Mouse (Mus musculus) left cerebral cortex, adult 9 months (tissue): ENCODE measurements around the gene Klc4.

Source experiments
- DNase-seq, 2 experiments: peaks; one replicate each; pipeline ENCODE4 v3.0.0; 2022; ENCODE audit warnings: low spot score in 2 of 2

Gene Klc4

DNA sequence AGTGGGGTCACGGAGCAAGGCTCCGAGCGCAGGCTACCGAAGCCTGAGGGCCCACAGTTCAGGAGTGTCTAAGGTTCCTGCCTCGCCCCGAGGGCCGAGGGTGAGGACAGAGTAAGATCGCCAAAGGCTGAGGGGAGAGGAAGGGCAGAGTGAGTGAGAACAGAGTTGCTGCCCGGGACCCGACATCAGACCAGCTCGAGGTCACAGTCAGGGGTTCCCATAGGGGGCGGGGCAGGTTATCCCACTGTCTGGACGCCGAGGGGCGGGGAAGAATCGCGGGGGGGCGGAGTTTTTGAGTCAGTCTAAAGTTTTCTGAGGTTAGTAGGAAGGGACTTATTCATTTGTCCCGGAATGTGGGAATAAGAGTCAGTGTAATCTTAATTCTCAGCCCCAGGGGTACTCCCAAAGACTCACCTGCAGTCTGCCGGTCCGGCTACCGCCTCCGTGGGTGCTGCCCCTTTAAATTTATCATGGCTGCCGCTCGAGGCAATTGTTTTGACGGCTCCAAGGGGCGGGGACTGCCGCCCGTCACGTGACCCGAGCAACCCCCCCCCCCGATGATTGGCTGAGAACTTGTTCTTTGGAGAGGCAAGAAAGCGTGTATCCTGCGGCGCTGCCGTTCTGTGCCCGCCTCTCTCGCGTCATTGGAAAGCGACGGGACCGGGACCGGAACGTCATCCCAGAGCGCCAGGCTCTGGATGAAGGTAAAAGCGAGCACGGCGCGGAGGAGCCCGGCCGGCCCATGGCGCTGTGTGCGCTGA, at the start of gene Klc4, which contains the start of gene Mrpl2:
Klc4 (minus strand) TSS at position 462 of the 761 bp plus-strand sequence.
Mrpl2 (plus strand) TSS at position 669 of the 761 bp plus-strand sequence.
- peak; percentile 96 to 99 for DNase-seq

DNA sequence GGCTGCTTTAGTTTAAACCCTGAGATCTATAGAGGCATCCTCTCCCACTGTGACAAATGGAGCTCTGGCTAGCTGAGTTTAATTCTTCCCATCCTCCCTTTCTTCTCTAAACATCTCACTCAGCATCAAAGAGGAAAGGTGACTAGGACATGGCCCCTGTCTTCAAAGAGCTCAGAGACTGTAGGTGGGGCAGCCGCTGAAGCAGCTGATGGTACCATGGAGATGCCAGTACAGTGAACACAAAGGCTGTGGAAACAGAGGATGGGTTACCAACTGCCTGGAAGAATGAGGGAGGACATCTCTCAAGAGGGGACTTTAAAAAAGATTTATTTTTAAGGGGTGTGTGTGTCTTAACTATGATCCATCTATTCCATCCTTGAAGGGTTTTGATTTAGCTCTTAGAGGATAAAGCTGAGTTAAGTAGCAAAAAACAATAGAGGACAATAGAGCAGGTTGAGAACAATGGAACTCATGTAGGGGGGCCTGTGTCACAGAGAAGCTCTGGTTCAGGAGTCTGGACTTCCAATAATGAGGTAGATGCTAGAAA, 48.8 kb upstream of the Klc4 start:
- DNase-seq, result no peak

DNA sequence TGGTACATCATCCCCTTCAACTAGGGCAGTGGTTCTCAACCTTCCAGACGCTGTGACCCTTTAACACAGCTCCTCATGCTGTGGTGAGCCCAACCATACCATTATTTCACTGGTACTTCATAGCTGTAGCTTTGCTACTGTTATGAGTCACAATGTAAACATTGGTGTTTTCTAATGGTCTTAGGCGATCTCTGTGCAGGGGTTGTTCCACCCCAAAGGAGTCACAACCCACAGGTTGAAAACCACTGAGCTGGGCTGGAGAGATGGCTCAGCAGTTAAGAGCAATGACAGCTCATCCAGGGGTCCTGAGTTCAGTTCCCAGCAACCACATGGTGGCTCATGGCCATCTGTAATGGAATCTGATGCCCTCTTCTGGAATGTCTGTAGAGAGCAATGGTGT, 45.6 kb upstream of the Klc4 start:
- DNase-seq, result no peak

DNA sequence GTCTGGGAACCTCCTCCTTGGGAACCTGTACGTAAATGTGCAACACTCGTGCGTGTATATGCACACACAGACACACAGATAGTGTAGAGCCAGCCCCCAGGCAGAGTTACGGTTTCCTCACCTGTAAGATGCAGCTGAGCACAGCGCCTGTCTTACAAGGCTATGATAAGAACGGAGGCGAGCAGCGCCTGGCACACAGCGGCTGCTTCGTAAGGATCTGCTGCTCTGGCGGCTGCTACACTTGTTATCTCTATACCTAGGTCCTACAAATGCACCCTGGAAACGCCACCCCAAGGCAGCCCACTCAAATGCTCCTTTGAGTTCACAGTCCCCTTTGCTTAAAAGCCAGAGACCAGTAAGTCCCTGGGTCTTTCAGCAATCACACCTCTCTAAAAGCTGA, 44.8 kb upstream of the Klc4 start:
- no peak for DNase-seq

DNA sequence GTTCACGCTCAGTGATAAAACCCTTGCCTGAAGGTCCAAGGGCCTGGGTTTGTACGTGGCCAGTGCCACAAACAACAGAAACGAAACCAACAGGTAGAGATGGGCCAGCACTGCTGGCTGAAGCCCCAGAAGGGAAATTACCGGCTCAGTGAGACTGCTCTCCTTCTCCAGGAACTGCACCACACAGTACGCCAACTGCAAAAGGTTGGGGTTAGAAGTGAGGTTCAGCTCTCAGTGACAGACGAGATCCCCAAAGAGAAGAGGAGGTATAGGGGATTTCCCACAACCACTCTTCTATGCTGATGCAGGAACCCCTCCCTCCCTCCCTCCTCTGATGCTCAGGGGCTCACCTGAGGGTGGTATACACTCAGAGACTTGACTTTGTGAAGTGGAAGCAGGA, 40.1 kb upstream of the Klc4 start:
- DNase-seq, result no peak

DNA sequence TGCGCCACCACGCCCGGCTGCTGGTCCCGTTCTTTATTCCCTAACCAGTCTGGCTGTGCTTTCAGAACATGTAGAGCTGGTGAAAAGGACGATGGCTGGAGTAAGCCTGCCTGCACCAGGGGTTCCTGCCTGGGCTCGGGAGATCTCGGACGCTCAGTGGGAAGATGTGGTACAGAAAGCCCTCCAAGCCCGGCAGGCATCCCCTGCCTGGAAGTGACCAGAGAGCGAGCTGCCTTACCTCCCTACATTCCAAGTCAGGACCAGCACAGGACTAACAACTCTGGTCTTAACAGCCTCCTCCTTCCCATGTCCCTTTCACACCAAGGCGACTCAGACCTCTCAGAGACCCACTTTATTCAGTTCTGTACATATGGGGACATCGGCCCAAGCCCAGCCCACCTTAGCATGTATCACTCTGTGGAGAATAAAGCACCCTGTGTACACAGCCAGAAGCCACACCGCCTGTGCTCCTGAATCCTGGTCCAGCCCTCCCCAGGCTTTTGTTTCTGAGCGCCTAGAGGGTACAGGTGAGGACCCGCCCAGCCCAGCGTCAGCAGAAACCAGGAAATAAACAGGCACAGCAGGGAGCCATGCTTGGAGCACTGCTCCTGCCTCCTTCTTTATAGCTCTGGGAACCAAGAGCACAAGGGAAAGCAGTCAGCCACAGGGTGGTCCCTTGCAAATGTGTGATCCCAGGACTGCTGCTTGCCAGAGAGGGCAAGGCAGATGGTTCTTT, 37.0 kb upstream of the Klc4 start:
- no peak for DNase-seq

DNA sequence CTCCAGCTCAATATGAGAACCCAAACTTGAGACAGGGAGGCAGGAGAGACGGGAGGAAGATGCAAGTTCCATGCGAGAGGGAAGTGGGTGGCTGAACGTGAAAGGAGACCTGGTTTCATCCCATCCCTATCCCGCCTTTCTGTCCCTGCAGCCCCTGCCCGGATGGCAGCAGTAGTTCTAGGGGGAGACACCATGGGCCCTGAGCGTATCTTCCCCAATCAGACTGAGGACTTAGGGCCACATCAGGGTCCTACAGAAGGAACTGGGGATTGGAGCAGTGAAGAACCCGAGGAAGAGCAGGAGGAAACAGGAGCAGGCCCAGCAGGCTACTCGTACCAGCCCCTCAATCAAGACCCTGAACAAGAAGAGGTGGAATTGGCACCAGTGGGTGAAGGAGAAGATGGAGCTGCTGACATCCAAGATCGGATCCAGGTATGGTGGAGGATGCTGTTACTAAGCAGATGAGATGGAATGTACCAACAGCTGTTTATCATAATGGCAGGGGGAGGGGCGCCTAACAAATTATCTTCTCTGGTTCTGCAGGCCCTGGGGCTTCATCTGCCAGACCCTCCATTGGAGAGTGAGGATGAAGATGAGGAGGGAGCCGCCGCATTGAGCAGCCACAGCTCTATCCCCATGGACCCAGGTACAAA, 35.8 kb upstream of the Klc4 start:
- DNase-seq, result no peak

DNA sequence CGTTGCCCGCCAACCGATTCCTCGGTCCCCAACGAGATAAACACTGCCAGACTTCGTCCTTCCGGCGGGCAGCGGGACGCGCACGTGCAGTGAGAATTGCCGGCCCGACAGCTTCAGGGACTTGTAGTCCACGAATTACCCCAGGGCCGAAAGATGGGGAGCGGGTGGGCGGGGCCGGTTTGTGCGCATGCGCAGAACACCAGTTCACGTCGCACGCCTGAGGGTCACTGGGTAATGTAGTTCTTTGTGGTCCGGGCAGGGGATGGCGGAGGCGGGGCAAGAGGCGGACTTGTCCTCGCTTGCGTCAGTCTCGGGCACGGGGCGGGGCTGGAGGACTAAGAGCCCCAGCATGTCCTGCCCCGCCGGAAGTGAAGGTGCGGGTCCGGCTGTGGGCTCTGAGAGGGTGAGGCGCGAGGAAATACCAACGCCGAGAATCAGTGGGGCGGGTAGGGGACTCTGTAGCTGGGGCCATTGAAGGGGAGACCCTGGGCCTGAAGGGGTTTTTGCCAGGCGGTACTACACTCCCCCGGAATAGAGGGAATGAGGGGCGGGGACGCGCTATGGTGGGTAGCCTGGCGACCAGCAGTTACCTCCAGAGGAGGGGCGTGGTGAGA, 35.0 kb upstream of the Klc4 start, which contains the start of gene Klhdc3:
Klhdc3 (minus strand) TSS at position 155 of the 614 bp plus-strand sequence.
- peak; percentile 95 to 96 for DNase-seq

DNA sequence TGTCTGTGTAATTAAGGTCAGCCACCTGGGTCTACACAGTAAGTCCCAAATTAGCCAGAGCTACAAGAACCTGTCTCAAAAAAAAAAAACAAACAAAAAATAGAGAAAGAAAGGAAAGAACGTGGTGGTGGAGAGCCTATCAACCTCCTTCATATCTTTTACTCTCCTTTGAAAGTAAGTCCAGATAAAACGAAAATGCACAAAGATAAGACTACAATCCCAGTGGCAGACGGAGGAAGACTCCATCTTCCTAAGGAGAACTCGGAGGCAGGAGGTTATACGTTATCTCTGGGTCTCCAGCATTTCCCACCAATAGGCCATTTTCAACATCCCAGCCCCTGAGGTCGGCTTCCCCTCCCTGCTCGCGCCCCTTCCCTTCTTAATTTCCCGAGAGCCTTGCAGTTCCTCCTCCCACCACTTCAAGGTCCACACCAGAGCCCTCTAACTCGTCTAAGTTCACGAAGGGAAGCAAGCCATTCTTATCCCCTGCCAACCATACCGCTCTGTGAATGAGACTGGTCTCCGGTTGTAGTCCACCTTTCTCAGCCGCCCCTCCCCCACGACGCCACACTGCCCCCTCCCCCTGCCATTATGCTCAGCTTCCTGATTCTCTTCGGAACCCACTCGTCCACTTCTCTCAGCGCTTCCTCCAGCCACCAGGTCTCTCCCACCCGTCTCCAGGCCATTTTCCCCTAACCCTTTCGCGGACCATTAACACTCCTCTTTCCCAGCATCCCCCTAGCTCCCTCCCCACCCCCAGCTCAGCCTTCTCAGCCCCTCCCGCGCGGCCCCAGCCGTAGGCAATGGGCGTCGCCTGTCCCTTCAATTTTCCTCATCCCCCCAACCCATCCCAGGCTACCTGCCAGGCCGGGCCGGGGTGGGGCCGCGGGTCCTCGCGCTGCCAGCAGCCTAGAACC, 34.3 kb upstream of the Klc4 start:
- DNase-seq, result no peak

DNA sequence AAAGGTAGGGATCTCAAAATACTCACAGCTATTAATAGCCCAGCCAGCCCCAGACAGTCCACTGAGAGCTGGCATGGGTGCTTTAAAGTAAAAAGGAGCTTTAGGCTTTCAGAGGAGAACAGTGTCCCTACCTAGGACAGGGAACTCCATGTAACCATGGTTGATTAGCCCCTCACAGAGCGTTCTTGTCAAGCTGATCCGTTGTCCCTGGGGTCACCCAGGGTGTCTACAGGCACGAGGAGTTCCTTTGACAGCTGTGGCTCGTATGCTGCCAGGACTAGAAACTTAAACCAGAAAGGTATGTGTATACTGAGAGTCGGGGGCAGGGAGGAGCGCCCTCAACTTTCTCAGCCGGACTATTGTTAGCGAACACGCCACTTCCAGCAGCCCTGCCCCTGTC, 33.1 kb upstream of the Klc4 start:
- DNase-seq, result no peak

DNA sequence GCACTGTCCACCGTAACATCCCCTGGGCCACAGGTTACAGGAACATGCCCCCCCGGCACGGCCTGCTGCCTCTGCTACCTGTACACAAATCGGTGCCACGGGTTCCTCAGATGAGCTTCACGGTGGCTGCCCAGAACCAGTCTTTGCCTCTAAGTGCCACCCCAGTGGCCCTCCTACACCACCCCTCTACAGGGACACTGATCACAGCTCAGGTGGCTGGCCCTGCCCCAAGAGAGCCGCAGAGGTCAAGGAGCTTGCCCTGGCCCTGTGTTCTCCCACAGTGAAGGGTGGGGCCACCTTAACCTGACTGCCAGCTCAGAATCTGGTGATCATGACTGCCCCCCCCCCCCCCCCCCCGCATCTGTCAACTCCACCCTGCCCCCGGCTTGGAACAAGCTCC, 32.6 kb upstream of the Klc4 start, which contains the start of gene Mea1:
Mea1 (plus strand) TSS at position 378 of the 400 bp plus-strand sequence.
- DNase-seq, result no peak

DNA sequence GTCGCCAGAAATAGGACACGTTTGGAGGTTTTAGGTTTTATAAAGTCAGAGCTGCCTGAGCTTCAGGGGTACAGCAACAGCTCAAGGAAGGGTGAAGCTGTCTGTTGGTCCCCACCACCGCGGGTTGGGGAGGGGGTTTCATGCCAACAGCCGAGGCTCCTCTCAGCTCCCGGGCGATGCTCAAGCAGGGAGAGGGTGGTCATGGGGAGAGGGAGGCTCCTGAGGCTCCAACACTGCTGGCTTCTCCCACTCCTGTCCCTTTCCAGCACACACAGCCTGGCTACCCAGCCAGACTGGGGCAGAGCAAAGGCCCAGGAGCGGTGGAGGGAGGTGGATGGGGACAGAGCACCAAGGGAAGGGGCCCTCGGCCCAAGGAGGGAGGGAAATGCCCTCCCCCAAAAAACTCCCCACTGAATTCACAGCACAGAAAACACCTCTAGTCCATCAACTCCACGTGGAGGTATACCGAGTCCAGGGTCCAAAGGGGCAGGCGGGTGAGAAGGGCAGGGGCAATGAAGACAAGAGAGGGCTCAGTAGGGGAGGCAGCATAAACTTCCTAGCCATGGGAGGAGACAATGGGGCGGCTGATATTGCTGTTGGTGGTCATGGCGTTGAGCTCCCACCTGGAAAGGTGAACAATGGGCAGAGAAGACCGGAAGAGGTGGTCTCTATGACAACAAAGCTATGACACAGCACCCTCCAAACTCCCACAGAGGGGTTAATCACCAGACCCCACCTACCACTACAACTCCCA, 28.9 kb upstream of the Klc4 start:
- DNase-seq, result no peak

DNA sequence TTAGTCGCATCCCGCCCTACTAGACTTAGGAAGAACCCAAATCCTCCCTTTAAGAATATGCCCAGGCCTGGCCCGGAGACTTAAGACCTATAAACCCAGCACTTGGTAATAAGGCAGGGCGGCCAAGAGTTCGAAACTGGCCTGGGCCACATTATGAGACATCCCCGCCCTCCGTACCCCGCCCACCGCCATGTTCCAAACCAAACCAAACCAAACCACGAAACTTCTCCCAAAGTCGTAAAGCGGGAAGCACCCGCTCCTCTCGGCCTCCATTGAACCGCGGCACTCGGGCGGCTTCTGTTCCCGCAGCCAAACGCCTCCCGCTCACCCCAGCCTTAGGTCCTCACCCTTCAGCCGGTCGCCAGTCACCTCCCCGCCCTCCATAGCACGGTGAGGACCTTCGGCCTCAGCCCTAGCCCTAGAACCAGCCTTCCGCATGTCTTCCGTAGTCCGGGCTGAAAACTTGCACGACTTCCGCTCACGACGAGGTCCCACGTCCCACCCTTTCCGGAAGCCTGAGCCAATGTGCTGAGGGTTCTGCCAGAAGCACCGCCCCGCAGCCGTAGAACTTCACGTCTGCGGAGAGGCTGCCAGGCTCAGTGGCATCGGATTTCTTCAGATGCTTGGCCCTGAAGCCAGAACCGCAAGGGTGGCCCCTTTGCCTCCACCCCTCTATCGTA, 28.2 kb upstream of the Klc4 start, which contains the start of gene Rrp36:
Rrp36 (minus strand) TSS at position 503 of the 680 bp plus-strand sequence.
- DNase-seq, result peak; percentile 69 to 89

DNA sequence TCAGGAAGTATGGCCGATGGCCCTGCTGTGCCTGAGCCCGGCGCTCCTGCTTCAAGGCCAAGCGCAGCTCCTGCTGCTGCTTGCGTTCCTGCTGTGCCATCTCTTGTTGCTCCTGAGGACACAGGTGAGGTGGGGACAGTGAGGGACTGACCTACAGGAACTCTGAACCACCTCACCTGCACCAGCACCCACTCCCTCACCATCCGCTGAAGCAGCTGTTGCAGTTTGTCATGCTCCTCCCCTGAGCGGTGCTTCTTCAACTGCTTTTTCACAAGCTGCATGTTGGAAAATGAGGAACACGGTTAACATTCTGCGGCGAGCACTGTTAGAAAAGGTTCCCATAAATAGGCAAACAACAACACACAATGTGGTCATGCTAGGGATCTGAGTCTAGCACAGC, 24.1 kb upstream of the Klc4 start:
- no peak for DNase-seq

DNA sequence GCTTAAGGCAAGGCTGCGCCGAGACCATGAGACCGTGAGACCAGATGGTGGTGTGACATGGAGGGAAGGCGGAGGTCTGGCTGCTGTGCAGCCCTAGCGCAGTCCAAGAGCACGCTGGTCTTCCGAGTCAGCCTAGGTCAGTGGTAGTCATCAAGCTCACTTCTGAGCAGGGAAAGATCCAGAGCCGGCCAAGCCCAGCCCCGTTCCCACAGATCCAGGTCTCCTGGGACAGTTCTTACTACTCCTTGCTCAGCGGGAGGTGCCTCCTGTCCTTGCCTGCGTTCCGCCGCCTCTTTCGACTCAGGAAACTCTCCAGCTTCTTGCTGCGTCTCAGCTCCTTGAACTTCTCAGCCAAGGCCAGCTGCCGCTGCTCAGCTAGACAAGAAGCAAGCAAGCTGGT, 21.9 kb upstream of the Klc4 start:
- no peak for DNase-seq

DNA sequence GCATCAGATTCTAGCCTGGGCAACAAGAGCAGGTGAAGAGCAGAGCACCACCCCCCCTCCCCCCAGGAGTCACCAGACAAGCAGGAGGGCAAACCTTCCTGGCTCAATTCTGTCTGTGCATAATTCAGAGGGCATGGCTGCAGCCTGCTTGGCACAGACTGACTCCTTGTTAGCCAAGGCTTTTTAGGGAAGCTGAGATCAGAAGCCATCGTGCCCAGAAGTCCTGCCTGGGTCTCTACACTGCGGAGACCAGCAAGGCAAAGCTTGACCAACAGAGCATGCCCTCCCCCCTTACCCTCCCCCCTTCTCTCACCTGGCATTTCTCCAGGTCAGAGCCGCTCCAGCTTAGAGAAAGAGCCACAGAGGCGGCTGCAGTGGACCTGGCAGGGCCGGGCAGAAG, 16.9 kb upstream of the Klc4 start:
- no peak for DNase-seq

DNA sequence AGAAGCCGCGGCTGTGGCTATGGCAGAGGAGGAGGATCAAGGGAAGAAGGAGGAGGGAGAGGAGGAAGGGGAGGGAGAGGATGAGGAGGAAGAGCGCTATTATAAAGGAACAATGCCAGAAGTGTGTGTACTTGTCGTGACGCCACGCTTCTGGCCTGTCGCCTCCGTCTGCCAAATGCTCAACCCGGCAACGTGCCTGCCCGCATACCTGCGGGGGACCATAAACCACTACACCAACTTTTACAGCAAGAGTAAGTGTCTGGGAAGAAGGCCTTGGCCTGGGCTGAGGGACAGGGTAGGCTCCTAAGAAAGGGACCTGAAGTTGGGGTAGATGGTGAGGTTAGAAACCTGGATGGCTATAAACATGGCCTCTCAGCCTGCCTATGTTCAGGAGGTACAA, 16.2 kb upstream of the Klc4 start:
- no peak for DNase-seq

DNA sequence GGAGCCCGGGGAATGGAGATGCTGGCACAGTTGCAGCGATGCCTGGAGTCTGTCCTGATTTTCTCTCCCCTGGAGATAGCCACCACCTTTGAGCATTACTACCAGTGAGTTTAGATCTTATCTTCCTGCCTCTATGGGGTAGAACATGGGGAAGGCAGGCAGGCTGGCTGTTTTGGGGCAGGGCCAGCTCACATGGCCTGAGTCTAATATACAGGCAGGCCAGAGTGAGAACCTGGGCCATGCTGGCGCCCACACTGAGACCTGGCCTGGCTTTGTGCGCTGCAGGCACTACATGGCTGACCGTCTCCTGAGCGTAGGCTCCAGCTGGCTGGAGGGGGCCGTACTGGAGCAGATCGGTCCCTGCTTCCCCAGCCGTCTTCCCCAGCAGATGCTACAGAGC, 15.5 kb upstream of the Klc4 start:
- no peak for DNase-seq

DNA sequence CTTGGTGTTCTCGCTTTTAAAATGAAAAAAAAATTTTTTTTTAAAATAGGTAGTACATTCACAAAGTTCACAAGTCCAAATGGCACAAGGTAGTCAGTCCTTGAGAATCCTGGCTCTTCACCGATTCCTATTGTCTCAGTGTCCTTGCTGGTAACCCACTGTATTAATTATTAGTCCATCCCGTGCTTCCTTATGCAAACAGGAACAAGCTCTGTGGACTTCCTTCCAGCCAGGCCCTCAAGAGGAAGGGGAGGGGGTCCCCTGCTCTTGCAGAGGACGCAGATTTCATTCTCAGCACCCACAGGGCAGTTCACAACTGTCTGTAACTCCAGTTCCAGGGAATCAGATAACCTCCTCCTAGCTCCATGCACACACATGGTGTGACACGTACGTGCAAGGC, 10.2 kb upstream of the Klc4 start:
- DNase-seq, result no peak
